In the genomic region with DNA sequence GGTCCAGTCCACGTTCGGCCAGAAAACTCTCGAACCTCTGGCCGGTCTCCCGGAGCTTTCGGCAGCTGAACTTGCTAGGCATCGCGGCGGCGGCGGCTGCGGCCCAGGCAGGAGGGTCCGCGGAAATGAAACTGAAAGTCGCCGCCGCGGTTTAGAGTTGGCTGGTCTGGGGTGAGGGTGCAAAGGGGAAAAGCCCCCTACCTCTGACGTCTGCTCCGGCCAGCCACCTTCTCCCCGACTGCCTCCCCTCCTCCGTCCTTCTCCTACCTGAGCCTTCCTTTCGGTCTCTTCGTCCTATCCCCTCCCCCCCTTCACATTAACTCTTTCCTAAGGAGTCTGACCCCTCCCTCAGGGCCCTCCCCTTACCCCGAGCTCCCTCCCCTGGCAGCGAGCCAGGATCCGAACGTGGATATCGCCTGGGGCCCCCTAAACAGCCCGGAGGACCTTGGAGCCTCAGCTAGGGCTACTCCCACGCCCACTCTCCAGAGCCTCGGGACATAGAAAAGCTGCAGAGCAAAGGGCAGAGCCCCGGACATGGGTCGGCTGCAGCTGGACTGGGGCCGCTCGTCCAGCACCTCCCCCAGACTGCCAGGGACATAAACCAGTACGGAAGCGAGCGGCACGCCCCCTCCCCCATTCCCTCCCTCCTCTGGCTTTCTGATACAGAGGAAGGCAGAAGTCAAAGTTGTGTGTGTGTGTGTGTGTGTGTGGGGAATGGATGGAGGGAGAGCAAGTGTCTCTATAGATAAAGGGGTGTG, we compare ENCODE assay signal across 8 mouse cellular contexts. TPM values are rescaled to one million over a fixed set of nuclear protein-coding genes. Genes with fewer than 3 reads are reported as not detected.
DNase-seq lines count a peak whose midpoint lies in the region; ATAC-seq lines count a peak whose summit lies in the region.

A gene (minus strand): TSS at position 573 of the 758 bp plus-strand sequence.

- H3K27ac ChIP-seq in hindbrain, embryonic 13.5 days = peak within 1 kb of the TSS; percentile 77

- H3K4me1 ChIP-seq in hindbrain, embryonic 13.5 days (replicated peaks) = peaks cover 18% of the 10 kb centered on the region

- DNase-seq in T-cell, adult 2 months (ENCODE audit: low spot score) = peak; percentile 63
- peak; percentile 63 to 65 for DNase-seq in cerebellum, postnatal 10 days
- DNase-seq in frontal cortex, postnatal 10 days (ENCODE audit: low spot score in 2 of 2) = peak; percentile 54 to 55
- DNase-seq in layer of hippocampus, postnatal 36 days = peak; percentile 29 to 31
- DNase-seq in right cerebral cortex, adult 2 months (ENCODE audit: low spot score in 2 of 2) = peak; percentile 33 to 41
- peak; percentile 54 to 65 for DNase-seq in urinary bladder, postnatal 36 days (ENCODE audit: low spot score in 2 of 2)

- peak; percentile 77 for ATAC-seq in hindbrain, embryonic 13.5 days (ENCODE audit: low FRiP score)
- peak; percentile 74 for ATAC-seq in megakaryocyte, adult 5-6 weeks (ENCODE audit: poor library complexity, severe bottlenecking)

- H3K36me3 ChIP-seq in hindbrain, embryonic 13.5 days = peaks cover 10% of the 10 kb centered on the region

- no peaks in the 10 kb centered on the region for H3K27me3 ChIP-seq in hindbrain, embryonic 13.5 days

- under 1% methylated on average over 40 of the region's 40 CpGs for WGBS in hindbrain, embryonic 13.5 days

- peak within 1 kb of the TSS; percentile 100 for H3K4me2 ChIP-seq in hindbrain, embryonic 13.5 days

- H3K9ac ChIP-seq in hindbrain, embryonic 13.5 days = peak within 1 kb of the TSS; percentile 85

- H3K9me3 ChIP-seq in hindbrain, embryonic 13.5 days = no peaks in the 10 kb centered on the region

- peak within 1 kb of the TSS; percentile 72 for H3K4me3 ChIP-seq in hindbrain, embryonic 13.5 days

RNA-seq across cellular contexts. Expression of the gene that starts here (rescaled TPM):
- polyA plus RNA-seq in hindbrain, embryonic 13.5 days (2015; fragmentation: Nextera tagmentation; extraction: Ambion mirVana) = 10.2 and 14.5 TPM in 2 replicates
- total RNA-seq in layer of hippocampus, postnatal 36 days (2021) = 10 to 100 TPM in 1 of 2 experiments, 1 to 10 TPM in 1; 8.4 to 12.9 TPM
- 8.3 and 8.4 TPM in 2 replicates for total RNA-seq in megakaryocyte, adult 5-6 weeks (2015)
- total RNA-seq in megakaryocyte, adult 5-6 weeks (2017) = 3.8 TPM in 2 replicates

Comparison
In these comparisons a context has a peak if more than half of its experiments do, and no peak if none do; other contexts are left out.
1. Peak in every context shown above with its lines: DNase-seq, ATAC-seq, H3K4me3 ChIP-seq and H3K27ac ChIP-seq.